Mouse (Mus musculus): ENCODE results near the gene Neo1. TPM values are rescaled to one million over a fixed set of nuclear protein-coding genes. Genes with fewer than 3 reads are reported as not detected.

The Neo1 gene
- total and polyA plus RNA-seq, 3 experiments = 0.30 to 1.7 TPM; not detected in 1

DNA sequence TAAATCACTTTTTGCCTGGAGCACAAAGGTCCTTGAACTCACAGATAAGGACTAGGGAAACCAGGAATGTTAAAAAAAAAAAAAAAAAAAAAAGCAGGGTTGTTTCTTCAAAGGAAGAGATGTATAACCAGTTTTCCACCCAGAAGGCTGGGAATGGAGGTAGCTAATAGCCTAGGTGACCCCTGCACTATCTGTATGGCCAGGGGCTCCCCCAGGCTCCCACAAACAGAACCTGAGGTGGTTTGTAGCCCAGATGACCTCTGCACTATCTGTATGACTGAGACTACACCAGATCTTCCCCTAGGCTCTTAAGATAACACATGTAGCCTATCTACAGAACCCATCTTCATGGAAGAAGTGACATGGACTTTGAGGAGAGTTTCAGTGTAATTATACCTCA, 5.6 kb upstream of the Neo1 start:
- Histone ChIP-seq H3K36me3 (replicated peaks) (no peaks in the 10 kb centered on the region), H3K27me3 (ENCODE audit: insufficient read depth, low read length) (peaks cover 8% of the 10 kb centered on the region; the same call in 1 of the 2 replicates), H3K4me3 (ENCODE audit: low read depth, low read length) (no peak overlapping the region), H3K9me3 (replicated peaks) (peaks cover 4% of the 10 kb centered on the region), H3K4me1 (ENCODE audit: insufficient read depth, low read depth, low read length) (no peaks in the 10 kb centered on the region)
- DNase-seq (ENCODE audit: low spot score) = no peak
- no peak for TF ChIP-seq CTCF (IDR thresholded peaks at IDR 0.05; ENCODE audit: low read depth, low read length)
- TF ChIP-seq GATA2 (IDR thresholded peaks at IDR 0.05; ENCODE audit: borderline replicate concordance, low read depth, low read length) = no peak
- no peak for TF ChIP-seq TAL1 (conservative IDR thresholded peaks at IDR 0.05; ENCODE audit: low read depth, low read length)
- no peak for TF ChIP-seq POLR2AphosphoS5 (IDR thresholded peaks at IDR 0.05; ENCODE audit: insufficient replicate concordance, low read depth, low read length)
- no peak for TF ChIP-seq GATA1 (IDR thresholded peaks at IDR 0.05; ENCODE audit: borderline replicate concordance, low read length)
- no peak for ATAC-seq (ENCODE audit: extremely low read depth, insufficient number of reproducible peaks, low FRiP score, poor library complexity, severe bottlenecking)

DNA sequence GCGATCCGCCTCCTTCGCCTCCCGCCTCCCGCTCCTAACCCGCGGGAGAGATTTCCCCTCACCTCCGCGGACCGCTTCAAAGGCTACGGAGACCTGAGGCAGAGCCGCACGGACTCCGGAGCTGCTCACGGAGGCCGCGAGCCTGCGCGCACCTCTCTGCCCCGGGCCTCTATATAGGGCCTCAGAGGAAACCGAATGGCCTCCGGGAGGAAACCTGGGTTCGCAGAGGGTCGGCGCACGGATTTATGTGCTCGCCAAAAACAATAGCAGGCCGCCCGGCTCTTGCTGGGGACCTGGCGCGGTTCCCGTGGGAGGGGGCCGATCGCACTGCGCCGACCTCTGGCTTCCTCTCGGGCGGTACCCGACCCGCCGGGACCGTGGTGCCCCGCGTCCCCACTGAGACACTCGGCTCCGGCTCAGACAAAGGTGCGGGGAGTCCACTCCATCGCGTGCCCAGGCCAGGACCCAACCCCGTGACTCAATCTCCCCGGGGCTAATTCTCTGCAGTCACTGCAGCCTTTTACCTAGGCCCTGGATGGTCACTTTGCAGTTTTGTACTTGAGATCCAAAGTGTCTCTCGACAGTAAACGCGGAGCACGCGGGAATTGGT, 596 bp upstream of the Neo1 start:
- no peaks in the 10 kb centered on the region for H3K4me1 ChIP-seq (ENCODE audit: insufficient read depth, low read depth, low read length)
- H3K27me3 ChIP-seq (ENCODE audit: insufficient read depth, low read length) = peaks cover 6% of the 10 kb centered on the region; the same call in 1 of the 2 replicates
- no peak for DNase-seq (ENCODE audit: low spot score)
- no peak for ATAC-seq (ENCODE audit: extremely low read depth, insufficient number of reproducible peaks, low FRiP score, poor library complexity, severe bottlenecking)
- no peaks in the 10 kb centered on the region for H3K36me3 ChIP-seq (replicated peaks)
- TF ChIP-seq GATA2 (IDR thresholded peaks at IDR 0.05; ENCODE audit: borderline replicate concordance, low read depth, low read length) = no peak
- TF ChIP-seq CTCF (IDR thresholded peaks at IDR 0.05; ENCODE audit: low read depth, low read length) = no peak
- no peak for TF ChIP-seq POLR2AphosphoS5 (IDR thresholded peaks at IDR 0.05; ENCODE audit: insufficient replicate concordance, low read depth, low read length)
- peaks cover 18% of the 10 kb centered on the region for H3K9me3 ChIP-seq (replicated peaks)
- H3K4me3 ChIP-seq (ENCODE audit: low read depth, low read length) = no peak overlapping the region

DNA sequence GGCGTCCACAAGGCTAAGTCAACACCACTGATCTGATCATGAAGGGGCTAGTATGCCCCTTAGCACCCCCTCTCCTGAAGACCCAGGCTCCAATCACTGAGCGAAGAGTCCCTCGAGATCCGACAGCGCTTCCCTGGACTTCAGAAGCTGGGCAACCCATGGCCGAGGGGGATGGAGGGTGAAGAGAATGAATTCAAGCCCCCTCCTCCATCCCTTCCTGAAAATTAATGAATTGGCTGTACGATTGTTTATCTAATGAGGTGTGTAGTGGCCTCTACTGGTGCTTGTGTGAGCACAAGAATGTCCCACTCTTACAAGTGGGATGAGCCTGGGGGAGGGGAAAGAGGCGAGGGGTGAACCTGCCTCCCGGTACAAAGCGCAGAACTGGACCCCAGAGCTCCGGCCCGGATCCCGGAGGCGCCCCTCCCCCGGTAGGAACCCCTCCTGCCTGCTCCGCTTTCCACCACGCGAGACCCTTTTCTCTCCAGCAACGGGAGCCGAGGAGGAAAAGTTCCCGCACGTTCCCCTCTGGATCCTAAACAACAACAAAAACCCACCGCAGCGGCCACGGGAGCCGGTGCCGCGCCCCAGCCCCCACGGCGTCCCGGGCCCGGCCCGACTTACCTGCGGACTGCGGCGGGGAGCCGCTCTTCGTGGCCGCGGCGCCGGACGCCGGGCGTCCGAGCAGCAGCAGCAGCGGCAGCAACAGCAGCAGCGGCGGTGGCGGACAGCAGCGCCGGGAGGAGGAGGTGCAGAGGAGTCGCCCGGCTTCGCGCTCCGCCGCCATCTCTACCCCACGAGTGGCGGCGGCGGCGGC, 691 bp downstream of the Neo1 start:
- no peak for ATAC-seq (ENCODE audit: extremely low read depth, insufficient number of reproducible peaks, low FRiP score, poor library complexity, severe bottlenecking)
- H3K27me3 ChIP-seq (ENCODE audit: insufficient read depth, low read length) = peaks cover 6% of the 10 kb centered on the region; the same call in 1 of the 2 replicates
- no peak for DNase-seq (ENCODE audit: low spot score)
- TF ChIP-seq TAL1 (conservative IDR thresholded peaks at IDR 0.05; ENCODE audit: low read depth, low read length) = no peak
- no peak for TF ChIP-seq POLR2AphosphoS5 (IDR thresholded peaks at IDR 0.05; ENCODE audit: insufficient replicate concordance, low read depth, low read length)
- TF ChIP-seq CTCF (IDR thresholded peaks at IDR 0.05; ENCODE audit: low read depth, low read length) = no peak
- no peak for TF ChIP-seq GATA1 (IDR thresholded peaks at IDR 0.05; ENCODE audit: borderline replicate concordance, low read length)
- TF ChIP-seq GATA2 (IDR thresholded peaks at IDR 0.05; ENCODE audit: borderline replicate concordance, low read depth, low read length) = no peak
- H3K36me3 ChIP-seq (replicated peaks) = no peaks in the 10 kb centered on the region
- H3K4me3 ChIP-seq (ENCODE audit: low read depth, low read length) = no peak overlapping the region
- H3K9me3 ChIP-seq (replicated peaks) = peaks cover 18% of the 10 kb centered on the region
- H3K4me1 ChIP-seq (ENCODE audit: insufficient read depth, low read depth, low read length) = no peaks in the 10 kb centered on the region

DNA sequence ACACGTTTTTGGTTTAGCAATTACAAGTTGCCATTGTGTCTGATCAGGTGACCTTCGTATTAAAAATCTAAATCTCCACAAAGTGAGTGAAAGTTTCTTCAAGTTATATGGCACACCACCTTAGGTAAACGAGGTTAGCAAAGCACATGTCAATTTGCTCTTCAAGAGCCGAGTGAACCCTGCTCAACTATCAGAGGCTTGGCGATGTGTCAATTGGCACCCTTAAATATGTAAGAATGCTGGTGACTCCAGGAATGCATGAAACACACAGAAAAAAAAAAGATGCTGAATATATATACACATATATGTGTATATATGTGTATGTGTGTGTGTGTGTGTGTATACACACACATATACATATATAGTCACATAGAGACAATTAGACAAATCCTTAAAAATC, 1.4 kb downstream of the Neo1 start:
- Histone ChIP-seq H3K36me3 (replicated peaks) (no peaks in the 10 kb centered on the region), H3K4me3 (ENCODE audit: low read depth, low read length) (no peak overlapping the region), H3K9me3 (replicated peaks) (peaks cover 18% of the 10 kb centered on the region), H3K27me3 (ENCODE audit: insufficient read depth, low read length) (peaks cover 6% of the 10 kb centered on the region; the same call in 1 of the 2 replicates), H3K4me1 (ENCODE audit: insufficient read depth, low read depth, low read length) (no peaks in the 10 kb centered on the region)
- ATAC-seq (ENCODE audit: extremely low read depth, insufficient number of reproducible peaks, low FRiP score, poor library complexity, severe bottlenecking) = no peak
- no peak for TF ChIP-seq POLR2AphosphoS5 (IDR thresholded peaks at IDR 0.05; ENCODE audit: insufficient replicate concordance, low read depth, low read length)
- no peak for TF ChIP-seq GATA1 (IDR thresholded peaks at IDR 0.05; ENCODE audit: borderline replicate concordance, low read length)
- no peak for TF ChIP-seq GATA2 (IDR thresholded peaks at IDR 0.05; ENCODE audit: borderline replicate concordance, low read depth, low read length)
- no peak for TF ChIP-seq CTCF (IDR thresholded peaks at IDR 0.05; ENCODE audit: low read depth, low read length)
- TF ChIP-seq TAL1 (conservative IDR thresholded peaks at IDR 0.05; ENCODE audit: low read depth, low read length) = no peak
- no peak for DNase-seq (ENCODE audit: low spot score)

DNA sequence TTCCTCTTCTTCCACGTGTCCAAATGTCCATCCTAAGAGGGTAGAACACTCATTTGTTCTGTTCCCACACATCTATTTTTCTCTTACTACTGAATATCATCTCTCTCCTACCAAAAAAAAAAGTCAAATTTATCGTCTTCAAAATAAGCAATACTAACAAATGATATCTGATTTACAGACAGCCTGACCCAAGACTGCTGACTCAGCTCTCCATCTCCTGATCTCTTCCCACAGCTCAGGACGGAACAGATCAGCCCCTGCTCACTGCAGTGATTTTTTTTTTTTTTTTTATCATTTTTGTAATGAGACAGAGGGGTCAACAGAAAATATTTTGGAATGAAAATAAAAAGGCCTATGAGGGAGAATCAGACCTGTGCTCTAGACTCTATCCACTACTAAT, 2.7 kb downstream of the Neo1 start:
- DNase-seq (ENCODE audit: low spot score) (no peak), ATAC-seq (ENCODE audit: extremely low read depth, insufficient number of reproducible peaks, low FRiP score, poor library complexity, severe bottlenecking) (no peak)
- peaks cover 6% of the 10 kb centered on the region; the same call in 1 of the 2 replicates for H3K27me3 ChIP-seq (ENCODE audit: insufficient read depth, low read length)

DNA sequence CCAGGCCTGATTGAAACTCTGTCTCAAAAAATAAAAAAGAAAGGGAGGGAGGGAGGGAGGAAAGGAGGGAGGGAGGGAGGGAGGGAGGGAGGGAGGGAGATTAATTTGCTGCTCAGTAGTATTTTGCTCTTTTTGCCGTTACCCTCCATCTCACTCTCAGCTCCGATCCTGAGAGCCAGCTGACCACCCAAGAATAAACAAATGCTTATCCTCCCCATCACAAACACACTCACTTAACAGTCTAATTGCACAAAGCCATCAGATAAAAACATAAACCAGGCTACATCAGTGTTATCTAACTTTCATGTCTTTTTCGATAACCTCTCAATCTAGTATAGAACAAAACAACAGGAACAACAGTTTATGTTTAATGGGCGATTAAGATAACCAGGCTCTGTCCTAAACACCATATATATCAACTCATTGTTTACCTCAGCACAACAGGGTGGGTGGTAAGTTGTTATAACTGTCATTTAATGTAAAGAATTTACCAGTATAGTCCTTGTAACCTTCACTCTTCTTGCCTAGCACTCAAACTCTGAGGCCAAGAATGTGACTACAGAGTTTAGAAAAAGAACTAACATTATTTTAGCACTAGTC, 11.9 kb downstream of the Neo1 start:
- no peak for DNase-seq (ENCODE audit: low spot score)

More for the DNA sequence above, 2.7 kb downstream of the Neo1 start:
- TF ChIP-seq POLR2AphosphoS5 (IDR thresholded peaks at IDR 0.05; ENCODE audit: insufficient replicate concordance, low read depth, low read length) (no peak), TAL1 (conservative IDR thresholded peaks at IDR 0.05; ENCODE audit: low read depth, low read length) (no peak), GATA1 (IDR thresholded peaks at IDR 0.05; ENCODE audit: borderline replicate concordance, low read length) (no peak), CTCF (IDR thresholded peaks at IDR 0.05; ENCODE audit: low read depth, low read length) (no peak), GATA2 (IDR thresholded peaks at IDR 0.05; ENCODE audit: borderline replicate concordance, low read depth, low read length) (no peak)
- Histone ChIP-seq H3K9me3 (replicated peaks) (peaks cover 18% of the 10 kb centered on the region), H3K4me1 (ENCODE audit: insufficient read depth, low read depth, low read length) (no peaks in the 10 kb centered on the region), H3K36me3 (replicated peaks) (no peaks in the 10 kb centered on the region), H3K4me3 (ENCODE audit: low read depth, low read length) (no peak overlapping the region)

More for the DNA sequence above, 11.9 kb downstream of the Neo1 start:
- TF ChIP-seq POLR2AphosphoS5 (IDR thresholded peaks at IDR 0.05; ENCODE audit: insufficient replicate concordance, low read depth, low read length) (no peak), GATA2 (IDR thresholded peaks at IDR 0.05; ENCODE audit: borderline replicate concordance, low read depth, low read length) (no peak), TAL1 (conservative IDR thresholded peaks at IDR 0.05; ENCODE audit: low read depth, low read length) (no peak), GATA1 (IDR thresholded peaks at IDR 0.05; ENCODE audit: borderline replicate concordance, low read length) (no peak), CTCF (IDR thresholded peaks at IDR 0.05; ENCODE audit: low read depth, low read length) (no peak)
- Histone ChIP-seq H3K27me3 (ENCODE audit: insufficient read depth, low read length) (no peaks in the 10 kb centered on the region), H3K36me3 (replicated peaks) (no peaks in the 10 kb centered on the region), H3K9me3 (replicated peaks) (no peaks in the 10 kb centered on the region), H3K4me3 (ENCODE audit: low read depth, low read length) (no peak overlapping the region), H3K4me1 (ENCODE audit: insufficient read depth, low read depth, low read length) (no peaks in the 10 kb centered on the region)
- no peak for ATAC-seq (ENCODE audit: extremely low read depth, insufficient number of reproducible peaks, low FRiP score, poor library complexity, severe bottlenecking)
